Mouse (Mus musculus) small intestine, adult 2 months (tissue): ENCODE measurements around the gene Zfp119b.

ENCODE experiments used
- CTCF ChIP-seq: fragments of 200-500 bp; IDR thresholded peaks from 2 replicates; pipeline ENCODE4 v1.5.1; 2012; ENCODE audit warnings: low read depth, mild to moderate bottlenecking, control low read depth, inconsistent platforms, low read length, moderate library complexity, mixed read lengths; ENCODE audit not compliant: insufficient replicate concordance, insufficient read length; ENCODE audit errors: extremely low read depth
- POLR2A ChIP-seq: fragments of 200-500 bp; IDR thresholded peaks from 2 replicates; pipeline ENCODE4 v1.6.1; 2012; ENCODE audit warnings: low read depth, mild to moderate bottlenecking, control low read depth, inconsistent platforms, low read length, moderate library complexity

DNA sequence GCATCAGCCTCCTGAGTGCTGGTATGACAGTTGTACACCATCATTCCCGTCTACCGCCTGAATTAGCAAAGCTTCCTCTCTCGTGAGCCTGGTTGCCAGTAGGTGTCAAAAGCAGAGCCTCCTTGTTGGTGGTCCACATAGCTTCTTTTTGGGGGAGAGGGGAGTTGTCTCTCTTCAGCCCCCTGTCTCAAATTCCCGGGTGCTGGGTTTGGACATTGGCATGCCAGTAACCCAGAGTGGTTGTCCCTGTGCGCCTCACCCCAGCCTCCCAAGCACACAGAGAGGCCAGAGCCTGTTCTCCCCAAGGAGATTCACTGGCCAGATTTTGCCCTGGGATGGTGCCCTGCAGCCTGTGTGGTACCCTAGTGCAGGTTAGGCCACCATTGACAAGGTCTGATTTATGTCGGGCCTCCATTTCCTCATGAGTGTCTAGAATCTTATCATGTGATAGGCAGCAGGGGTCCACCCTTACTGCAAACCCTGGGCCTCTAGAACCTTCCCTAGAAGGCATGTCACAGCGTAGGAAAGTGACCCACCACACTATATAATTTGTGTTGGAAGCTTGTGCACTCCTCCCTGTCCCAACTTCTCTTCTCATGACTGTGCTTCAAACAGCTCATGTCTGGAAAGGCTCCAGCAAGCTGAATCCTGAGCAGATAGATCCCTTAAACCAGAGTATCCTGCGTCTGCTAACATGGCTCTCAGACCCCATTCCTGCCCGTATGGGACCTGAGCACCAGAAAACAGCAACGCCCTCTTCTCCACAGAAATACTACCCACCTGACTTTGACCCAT lies 10.8 kb upstream of the Zfp119b start:
- TF ChIP-seq CTCF (no peak), POLR2A (no peak)
